Mouse (Mus musculus) lung, adult 2 months (tissue): Measurements from ENCODE around the gene Zfp142. TPM values are rescaled to one million over a fixed set of nuclear protein-coding genes. Genes with fewer than 3 reads are reported as not detected.

ENCODE experiments used
- DNase-seq: peaks from one replicate; pipeline ENCODE4 v3.0.0; 2022
- H3K4me1 ChIP-seq: fragments of 200-500 bp; 2 replicates; pipeline ENCODE4 v1.6.1; 2011; ENCODE audit warnings: low read length; ENCODE audit not compliant: control insufficient read depth, insufficient read depth
- H3K4me3 ChIP-seq: fragments of 200-500 bp; replicated peaks from 2 replicates; pipeline ENCODE3; 2011; ENCODE audit warnings: low read depth, mild to moderate bottlenecking, control low read depth, low read length; ENCODE audit errors: extremely low read depth
- CTCF ChIP-seq: fragments of 200-500 bp; IDR thresholded peaks from 2 replicates; pipeline ENCODE4 v1.5.1; 2011; ENCODE audit warnings: mild to moderate bottlenecking, low read length, control low read depth; ENCODE audit not compliant: insufficient read depth
- POLR2A ChIP-seq: fragments of 200-500 bp; IDR thresholded peaks from 2 replicates; pipeline ENCODE4 v1.6.1; 2011; ENCODE audit warnings: low read depth, mild to moderate bottlenecking, control low read depth, low read length, borderline replicate concordance; ENCODE audit errors: extremely low read depth
- polyA plus RNA-seq: library from polyadenylated mRNA; depleted of rRNA; stranded (reverse); fragments of >200 nt; gene quantifications from 2 replicates; pipeline ENCODE4 v1.2.3, GENCODE M21; 2012; rRNA removed

The Zfp142 gene
- polyA plus RNA-seq, 1 experiment = 14.5 TPM

- DNase-seq = no peak
- Histone ChIP-seq H3K4me1 (no peaks in the 10 kb centered on the region), H3K4me3 (no peak overlapping the region)
- no peak for TF ChIP-seq CTCF
- TF ChIP-seq POLR2A = no peak
These were observed 68.2 kb downstream of the Zfp142 start for GRCm38 (mm10) chr1:74519875-74520274.

Other genes starting within 250 kb of the Zfp142 start
- gene Catip, start 226.1 kb downstream of the Zfp142 start, polyA plus RNA-seq = 10.2 TPM in 2 replicates
- gene Slc11a1, start 213.1 kb downstream of the Zfp142 start, polyA plus RNA-seq = 33.3 and 41.8 TPM in 2 replicates
- 197 and 200 TPM in 2 replicates for gene Ctdsp1, start 196.7 kb downstream of the Zfp142 start, polyA plus RNA-seq
- 0.31 and 1.1 TPM in 2 replicates for gene Vil1, start 178.9 kb downstream of the Zfp142 start, polyA plus RNA-seq
- 10.4 and 14.3 TPM in 2 replicates for gene Cnot9, start 82.2 kb downstream of the Zfp142 start, polyA plus RNA-seq
- 0.58 and 0.62 TPM in 2 replicates for gene Plcd4, start 45.4 kb downstream of the Zfp142 start, polyA plus RNA-seq
- 3.4 and 3.7 TPM in 2 replicates for gene Usp37, start 44.0 kb downstream of the Zfp142 start, polyA plus RNA-seq
- 10.4 and 17.5 TPM in 2 replicates for gene Bcs1l, start within 50 bp of the Zfp142 start, polyA plus RNA-seq
- 37.6 and 51.0 TPM in 2 replicates for gene Rnf25, start 13.2 kb upstream of the Zfp142 start, polyA plus RNA-seq
- gene Stk36, start 13.2 kb upstream of the Zfp142 start, polyA plus RNA-seq = 17.4 and 18.7 TPM in 2 replicates
- gene Ttll4, start 73.5 kb upstream of the Zfp142 start, polyA plus RNA-seq = 13.7 and 16.1 TPM in 2 replicates
- gene Cyp27a1, start 125.3 kb upstream of the Zfp142 start, polyA plus RNA-seq = 16.9 and 25.4 TPM in 2 replicates
- 5.9 and 11.4 TPM in 2 replicates for gene Prkag3, start 161.0 kb upstream of the Zfp142 start, polyA plus RNA-seq
- gene Wnt6, start 183.6 kb upstream of the Zfp142 start, polyA plus RNA-seq = 0.55 and 0.65 TPM in 2 replicates
- 0.08 and 2.6 TPM in 2 replicates for gene Wnt10a, start 203.3 kb upstream of the Zfp142 start, polyA plus RNA-seq